Mouse (Mus musculus): ENCODE measurements around the gene Cadps2.

DNA sequence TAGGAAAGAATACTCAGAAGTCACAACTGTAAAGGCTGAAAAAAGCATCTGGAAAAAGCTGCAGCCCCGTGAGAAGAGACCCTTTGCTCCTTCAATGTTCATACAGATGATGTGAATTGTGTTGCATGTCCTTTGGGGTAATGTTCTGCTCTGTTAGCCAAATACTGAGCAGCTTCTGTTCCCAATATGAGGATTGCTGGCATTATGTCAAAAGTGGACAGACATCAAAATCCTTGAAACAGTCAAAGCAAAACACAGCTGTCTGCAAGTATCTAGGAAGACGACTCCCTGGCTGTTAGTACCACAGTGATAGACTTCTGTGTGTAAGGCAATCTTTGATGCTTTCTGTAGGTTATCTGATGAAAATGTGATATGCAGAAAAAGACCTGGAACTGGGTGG is 367.4 kb downstream of the Cadps2 start:
- TF ChIP-seq POLR2A (IDR thresholded peaks at IDR 0.05; ENCODE audit: insufficient read length, low read depth) (no peak), MYOG (IDR thresholded peaks at IDR 0.05; ENCODE audit: control insufficient read depth in 1 of 3, insufficient read depth in 1 of 3, insufficient read length in 2 of 3, low read depth in 2 of 3) (no peak), E2F4 (IDR thresholded peaks at IDR 0.05; ENCODE audit: insufficient read depth) (no peak), SRF (IDR thresholded peaks at IDR 0.05; ENCODE audit: control insufficient read depth, insufficient read length, low read depth) (no peak), MAX (IDR thresholded peaks at IDR 0.05; ENCODE audit: low read depth) (no peak)

All from myocyte (in vitro differentiated cells).